Mouse (Mus musculus): ENCODE measurements around the gene Icam4. TPM values are rescaled to one million over a fixed set of nuclear protein-coding genes. Genes with fewer than 3 reads are reported as not detected.
"Not testable (repeated sequence)": the region's sequence is repeated elsewhere in the genome, so short reads cannot be mapped to it uniquely, and the experiment has no call there.

Icam4 gene
- polyA plus RNA-seq, 1 experiment from 2014 or later, result 5.9 TPM

- not testable (repeated sequence) for H3K9me3 ChIP-seq; H3K36me3 ChIP-seq; H3K4me3 ChIP-seq; H3K4me1 ChIP-seq (replicated peaks); DNase-seq (ENCODE audit: low spot score); H3K27ac ChIP-seq
- 70% methylated on average over 1 of the region's 1 CpGs for WGBS
- H3K27me3 ChIP-seq (ENCODE audit: insufficient read depth, poor library complexity, severe bottlenecking), result peaks cover 20% of the 10 kb centered on the region
Observed at GRCm38 (mm10) chr9:21044785-21045184, 15.6 kb downstream of the Icam4 start.

- Histone ChIP-seq H3K9me3 (no peaks in the 10 kb centered on the region), H3K4me1 (replicated peaks) (peaks cover 6% of the 10 kb centered on the region), H3K4me3 (no peak overlapping the region), H3K27ac (no peak overlapping the region), H3K27me3 (ENCODE audit: insufficient read depth, poor library complexity, severe bottlenecking) (peaks cover 16% of the 10 kb centered on the region), H3K36me3 (no peaks in the 10 kb centered on the region)
- DNase-seq (ENCODE audit: low spot score), result no peak
- 81% methylated on average over 3 of the region's 3 CpGs for WGBS
Observed at GRCm38 (mm10) chr9:21045235-21045634, 16.1 kb downstream of the Icam4 start.

GRCm38 (mm10) chr9:21051578-21051977 lies 22.4 kb downstream of the Icam4 start:
- 0 out of 2 replicates have a peak, but pooled peaks cover 10% of the 10 kb centered on the region for H3K27me3 ChIP-seq (ENCODE audit: insufficient read depth, poor library complexity, severe bottlenecking)
- DNase-seq (ENCODE audit: low spot score), result no peak
- no peaks in the 10 kb centered on the region for H3K9me3 ChIP-seq
- WGBS, result 73% methylated on average over 10 of the region's 10 CpGs
- H3K27ac ChIP-seq, result no peak overlapping the region
- H3K4me1 ChIP-seq (replicated peaks), result no peaks in the 10 kb centered on the region
- H3K36me3 ChIP-seq, result no peaks in the 10 kb centered on the region
- H3K4me3 ChIP-seq, result no peak overlapping the region

- 82% methylated on average over 2 of the region's 2 CpGs for WGBS
- H3K36me3 ChIP-seq, result peaks cover 53% of the 10 kb centered on the region
- no peak for DNase-seq (ENCODE audit: low spot score)
Observed at GRCm38 (mm10) chr9:21062928-21063327, 33.8 kb downstream of the Icam4 start.

GRCm38 (mm10) chr9:21067006-21067684 lies 38.0 kb downstream of the Icam4 start, which contains the start of gene Zglp1:
Zglp1 (minus strand) TSS chr9:21067093.
- H3K27me3 ChIP-seq (ENCODE audit: insufficient read depth, poor library complexity, severe bottlenecking), result no peaks in the 10 kb centered on the region
- H3K27ac ChIP-seq, result no peak within 1 kb of the TSS
- no peak within 1 kb of the TSS for H3K4me3 ChIP-seq
- 82% methylated on average over 27 of the region's 27 CpGs for WGBS
- no peak for DNase-seq (ENCODE audit: low spot score)
- H3K4me1 ChIP-seq (replicated peaks), result peaks cover 8% of the 10 kb centered on the region
- no peaks in the 10 kb centered on the region for H3K9me3 ChIP-seq
- peaks cover 72% of the 10 kb centered on the region for H3K36me3 ChIP-seq

More at GRCm38 (mm10) chr9:21062928-21063327, 33.8 kb downstream of the Icam4 start:
- H3K9me3 ChIP-seq, result no peaks in the 10 kb centered on the region
- no peaks in the 10 kb centered on the region for H3K4me1 ChIP-seq (replicated peaks)
- H3K27me3 ChIP-seq (ENCODE audit: insufficient read depth, poor library complexity, severe bottlenecking), result no peaks in the 10 kb centered on the region
- no peak overlapping the region for H3K27ac ChIP-seq
- H3K4me3 ChIP-seq, result no peak overlapping the region

- Histone ChIP-seq H3K36me3 (peaks cover 67% of the 10 kb centered on the region), H3K27ac (peak overlapping the region; percentile 91), H3K4me1 (replicated peaks) (peaks cover 25% of the 10 kb centered on the region), H3K4me3 (peak overlapping the region; percentile 90), H3K27me3 (ENCODE audit: insufficient read depth, poor library complexity, severe bottlenecking) (no peaks in the 10 kb centered on the region), H3K9me3 (no peaks in the 10 kb centered on the region)
- WGBS, result 18% methylated on average over 4 of the region's 4 CpGs
- DNase-seq (ENCODE audit: low spot score), result no peak
Observed at GRCm38 (mm10) chr9:21072641-21073040, 43.5 kb downstream of the Icam4 start.

GRCm38 (mm10) chr9:21073044-21073840 lies 44.1 kb downstream of the Icam4 start, which contains the start of the genes Gm49373 and Fdx1l:
Gm49373 (minus strand) TSS chr9:21073096.
Fdx1l (minus strand) TSS chr9:21073614.
- peak; percentile 90 for DNase-seq (ENCODE audit: low spot score)
- peak within 1 kb of the TSS; percentile 91 for H3K27ac ChIP-seq
- peaks cover 67% of the 10 kb centered on the region for H3K36me3 ChIP-seq
- peaks cover 25% of the 10 kb centered on the region for H3K4me1 ChIP-seq (replicated peaks)
- 3% methylated on average over 58 of the region's 58 CpGs for WGBS
- H3K27me3 ChIP-seq (ENCODE audit: insufficient read depth, poor library complexity, severe bottlenecking), result no peaks in the 10 kb centered on the region
- H3K4me3 ChIP-seq, result peak within 1 kb of the TSS; percentile 90
- H3K9me3 ChIP-seq, result no peaks in the 10 kb centered on the region

- no peak overlapping the region for H3K27ac ChIP-seq
- peaks cover 25% of the 10 kb centered on the region for H3K4me1 ChIP-seq (replicated peaks)
- H3K9me3 ChIP-seq, result no peaks in the 10 kb centered on the region
- no peaks in the 10 kb centered on the region for H3K27me3 ChIP-seq (ENCODE audit: insufficient read depth, poor library complexity, severe bottlenecking)
- H3K4me3 ChIP-seq, result no peak overlapping the region
- peaks cover 76% of the 10 kb centered on the region for H3K36me3 ChIP-seq
- no peak for DNase-seq (ENCODE audit: low spot score)
- 78% methylated on average over 1 of the region's 1 CpGs for WGBS
Observed at GRCm38 (mm10) chr9:21074173-21074572, 45.0 kb downstream of the Icam4 start.

GRCm38 (mm10) chr9:21075625-21076024 lies 46.5 kb downstream of the Icam4 start:
- 93% methylated on average over 3 of the region's 3 CpGs for WGBS
- Histone ChIP-seq H3K4me1 (replicated peaks) (peaks cover 25% of the 10 kb centered on the region), H3K27me3 (ENCODE audit: insufficient read depth, poor library complexity, severe bottlenecking) (no peaks in the 10 kb centered on the region), H3K36me3 (peaks cover 81% of the 10 kb centered on the region), H3K9me3 (no peaks in the 10 kb centered on the region), H3K27ac (no peak overlapping the region), H3K4me3 (no peak overlapping the region)
- no peak for DNase-seq (ENCODE audit: low spot score)

MicroRNAs within 50 kb of the gene (microRNA counts, 519-probe panel; counts per million panel counts)
- microRNA mmu-miR-1900, result 2,908 counts per million, percentile 82 among the panel's probes with 10 or more counts

Other genes with a start within 250 kb of the Icam4 start
- 0.98 and 1.3 TPM in 2 replicates for gene Col5a3, start 214.3 kb upstream of the Icam4 start, polyA plus RNA-seq (2016; fragmentation: Nextera tagmentation; extraction: Ambion mirVana)
- not detected in 2 replicates for gene Rdh8, start 210.9 kb upstream of the Icam4 start, polyA plus RNA-seq (2016; fragmentation: Nextera tagmentation; extraction: Ambion mirVana)
- 0.85 and 1.4 TPM in 2 replicates for gene A230050P20Rik, start 160.7 kb upstream of the Icam4 start, polyA plus RNA-seq (2016; fragmentation: Nextera tagmentation; extraction: Ambion mirVana)
- gene Angptl6, start 149.6 kb upstream of the Icam4 start, polyA plus RNA-seq (2016; fragmentation: Nextera tagmentation; extraction: Ambion mirVana), result 5.5 and 7.0 TPM in 2 replicates
- 80.1 and 87.3 TPM in 2 replicates for gene Ppan, start 141.2 kb upstream of the Icam4 start, polyA plus RNA-seq (2016; fragmentation: Nextera tagmentation; extraction: Ambion mirVana)
- 406 and 412 TPM in 2 replicates for gene Eif3g, start 130.8 kb upstream of the Icam4 start, polyA plus RNA-seq (2016; fragmentation: Nextera tagmentation; extraction: Ambion mirVana)
- gene Dnmt1, start 69.5 kb upstream of the Icam4 start, polyA plus RNA-seq (2016; fragmentation: Nextera tagmentation; extraction: Ambion mirVana), result 104 and 150 TPM in 2 replicates
- 24.2 and 25.2 TPM in 2 replicates for gene S1pr2, start 52.6 kb upstream of the Icam4 start, polyA plus RNA-seq (2016; fragmentation: Nextera tagmentation; extraction: Ambion mirVana)
- 136 and 150 TPM in 2 replicates for gene Mrpl4, start 26.6 kb upstream of the Icam4 start, polyA plus RNA-seq (2016; fragmentation: Nextera tagmentation; extraction: Ambion mirVana)
- 5.1 and 5.8 TPM in 2 replicates for gene Icam1, start 13.4 kb upstream of the Icam4 start, polyA plus RNA-seq (2016; fragmentation: Nextera tagmentation; extraction: Ambion mirVana)
- gene Icam5, start 2.7 kb downstream of the Icam4 start, polyA plus RNA-seq (2016; fragmentation: Nextera tagmentation; extraction: Ambion mirVana), result 0.07 TPM in 1 of 2 replicates, not detected in the other
- gene Zglp1, start 37.7 kb downstream of the Icam4 start, polyA plus RNA-seq (2016; fragmentation: Nextera tagmentation; extraction: Ambion mirVana), result 1.0 TPM in 2 replicates
- 1.0 and 1.4 TPM in 2 replicates for gene Gm49373, start 43.7 kb downstream of the Icam4 start, polyA plus RNA-seq (2016; fragmentation: Nextera tagmentation; extraction: Ambion mirVana)
- 64.4 and 66.3 TPM in 2 replicates for gene Fdx1l, start 44.2 kb downstream of the Icam4 start, polyA plus RNA-seq (2016; fragmentation: Nextera tagmentation; extraction: Ambion mirVana)
- gene Gm38431, start 62.6 kb downstream of the Icam4 start, polyA plus RNA-seq (2016; fragmentation: Nextera tagmentation; extraction: Ambion mirVana), result 2.9 and 3.7 TPM in 2 replicates
- 94.3 and 103 TPM in 2 replicates for gene Raver1, start 62.6 kb downstream of the Icam4 start, polyA plus RNA-seq (2016; fragmentation: Nextera tagmentation; extraction: Ambion mirVana)
- gene Tyk2, start 101.9 kb downstream of the Icam4 start, polyA plus RNA-seq (2016; fragmentation: Nextera tagmentation; extraction: Ambion mirVana), result 15.3 and 15.5 TPM in 2 replicates
- gene Cdc37, start 120.6 kb downstream of the Icam4 start, polyA plus RNA-seq (2016; fragmentation: Nextera tagmentation; extraction: Ambion mirVana), result 333 and 374 TPM in 2 replicates
- 3.7 and 6.5 TPM in 2 replicates for gene Pde4a, start 136.3 kb downstream of the Icam4 start, polyA plus RNA-seq (2016; fragmentation: Nextera tagmentation; extraction: Ambion mirVana)
- gene Keap1, start 210.0 kb downstream of the Icam4 start, polyA plus RNA-seq (2016; fragmentation: Nextera tagmentation; extraction: Ambion mirVana), result 46.5 and 50.0 TPM in 2 replicates
- 0.20 and 0.35 TPM in 2 replicates for gene S1pr5, start 219.1 kb downstream of the Icam4 start, polyA plus RNA-seq (2016; fragmentation: Nextera tagmentation; extraction: Ambion mirVana)
- 52.3 and 59.4 TPM in 2 replicates for gene Atg4d, start 235.9 kb downstream of the Icam4 start, polyA plus RNA-seq (2016; fragmentation: Nextera tagmentation; extraction: Ambion mirVana)